Mouse (Mus musculus): Measurements from ENCODE around the gene H2-Oa. TPM values are rescaled to one million over a fixed set of nuclear protein-coding genes. Genes with fewer than 3 reads are reported as not detected.

Gene H2-Oa
- polyA plus RNA-seq (2014; fragmentation: Nextera tagmentation; extraction: Ambion mirVana), result 0.22 TPM in 1 of 2 replicates, not detected in the other

GRCm38 (mm10) chr17:34092197-34092875, at the start of gene H2-Oa:
Gene H2-Oa (plus strand): TSS chr17:34092340.
- H3K27ac ChIP-seq (ENCODE audit: low read depth, low read length), result no peak within 1 kb of the TSS
- 43% methylated on average over 11 of the region's 11 CpGs for WGBS
- DNase-seq (ENCODE audit: low spot score) (no peak), ATAC-seq (no peak)
- no peaks in the 10 kb centered on the region for H3K27me3 ChIP-seq (replicated peaks; ENCODE audit: control insufficient read depth, insufficient read depth, low read length)
- no peaks in the 10 kb centered on the region for H3K36me3 ChIP-seq (ENCODE audit: control insufficient read depth, insufficient read depth, low read length)
- H3K4me2 ChIP-seq (ENCODE audit: low read length), result no peak within 1 kb of the TSS
- no peaks in the 10 kb centered on the region for H3K4me1 ChIP-seq (ENCODE audit: control insufficient read depth, insufficient read depth, low read length)
- H3K4me3 ChIP-seq (ENCODE audit: low read depth, low read length), result no peak within 1 kb of the TSS
- no peak within 1 kb of the TSS for H3K9ac ChIP-seq (ENCODE audit: low read length)
- H3K9me3 ChIP-seq (replicated peaks; ENCODE audit: control insufficient read depth, low read length), result no peaks in the 10 kb centered on the region

DNA sequence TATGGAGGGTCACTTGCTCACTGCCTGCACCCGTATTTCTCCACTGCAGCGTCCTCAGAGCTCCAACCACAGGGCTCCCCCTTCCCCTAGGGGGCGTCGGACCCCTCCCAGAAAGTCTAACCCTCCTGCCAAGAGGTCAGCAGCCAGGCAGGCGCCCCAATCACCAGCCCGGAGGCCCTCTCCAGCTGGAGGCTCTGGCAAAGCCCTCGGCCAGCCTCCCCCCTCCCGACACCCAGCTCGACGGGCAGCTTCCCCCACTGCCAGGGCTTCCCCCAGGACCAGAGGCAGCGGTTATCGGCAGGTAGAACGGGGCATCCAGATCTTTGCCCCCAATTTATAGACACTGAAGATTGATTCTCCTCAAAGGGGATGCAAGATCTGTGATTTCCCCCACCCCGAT, 46.2 kb upstream of the H2-Oa start:
- ATAC-seq (no peak), DNase-seq (ENCODE audit: low spot score) (no peak)
- Histone ChIP-seq H3K9ac (ENCODE audit: low read length) (no peak overlapping the region), H3K4me3 (ENCODE audit: low read depth, low read length) (no peak overlapping the region), H3K9me3 (replicated peaks; ENCODE audit: control insufficient read depth, low read length) (no peaks in the 10 kb centered on the region), H3K27ac (ENCODE audit: low read depth, low read length) (no peak overlapping the region), H3K4me2 (ENCODE audit: low read length) (no peak overlapping the region), H3K4me1 (ENCODE audit: control insufficient read depth, insufficient read depth, low read length) (no peaks in the 10 kb centered on the region), H3K36me3 (ENCODE audit: control insufficient read depth, insufficient read depth, low read length) (no peaks in the 10 kb centered on the region), H3K27me3 (replicated peaks; ENCODE audit: control insufficient read depth, insufficient read depth, low read length) (no peaks in the 10 kb centered on the region)
- WGBS, result 80% methylated on average over 14 of the region's 14 CpGs

- WGBS, result 99% methylated on average over 5 of the region's 5 CpGs
- no peak overlapping the region for H3K4me3 ChIP-seq (ENCODE audit: low read depth, low read length)
- ATAC-seq (no peak), DNase-seq (ENCODE audit: low spot score) (no peak)
- H3K4me2 ChIP-seq (ENCODE audit: low read length), result no peak overlapping the region
- H3K9ac ChIP-seq (ENCODE audit: low read length), result no peak overlapping the region
- H3K4me1 ChIP-seq (ENCODE audit: control insufficient read depth, insufficient read depth, low read length), result no peaks in the 10 kb centered on the region
- no peaks in the 10 kb centered on the region for H3K27me3 ChIP-seq (replicated peaks; ENCODE audit: control insufficient read depth, insufficient read depth, low read length)
- H3K9me3 ChIP-seq (replicated peaks; ENCODE audit: control insufficient read depth, low read length), result no peaks in the 10 kb centered on the region
- no peaks in the 10 kb centered on the region for H3K36me3 ChIP-seq (ENCODE audit: control insufficient read depth, insufficient read depth, low read length)
- H3K27ac ChIP-seq (ENCODE audit: low read depth, low read length), result no peak overlapping the region
Measured at GRCm38 (mm10) chr17:34047404-34048050, 44.6 kb upstream of the H2-Oa start.

GRCm38 (mm10) chr17:34057224-34057623, 34.9 kb upstream of the H2-Oa start:
- 84% methylated on average over 7 of the region's 7 CpGs for WGBS
- Histone ChIP-seq H3K4me1 (ENCODE audit: control insufficient read depth, insufficient read depth, low read length) (no peaks in the 10 kb centered on the region), H3K27me3 (replicated peaks; ENCODE audit: control insufficient read depth, insufficient read depth, low read length) (no peaks in the 10 kb centered on the region), H3K27ac (ENCODE audit: low read depth, low read length) (no peak overlapping the region), H3K4me2 (ENCODE audit: low read length) (no peak overlapping the region), H3K9ac (ENCODE audit: low read length) (no peak overlapping the region), H3K4me3 (ENCODE audit: low read depth, low read length) (no peak overlapping the region), H3K36me3 (ENCODE audit: control insufficient read depth, insufficient read depth, low read length) (0 out of 2 replicates have a peak, but pooled peaks cover 5% of the 10 kb centered on the region), H3K9me3 (replicated peaks; ENCODE audit: control insufficient read depth, low read length) (no peaks in the 10 kb centered on the region)
- DNase-seq (ENCODE audit: low spot score) (no peak), ATAC-seq (no peak)

- Histone ChIP-seq H3K4me3 (ENCODE audit: low read depth, low read length) (no peak overlapping the region), H3K27ac (ENCODE audit: low read depth, low read length) (no peak overlapping the region), H3K4me2 (ENCODE audit: low read length) (no peak overlapping the region), H3K36me3 (ENCODE audit: control insufficient read depth, insufficient read depth, low read length) (no peaks in the 10 kb centered on the region), H3K9me3 (replicated peaks; ENCODE audit: control insufficient read depth, low read length) (no peaks in the 10 kb centered on the region), H3K4me1 (ENCODE audit: control insufficient read depth, insufficient read depth, low read length) (no peaks in the 10 kb centered on the region), H3K9ac (ENCODE audit: low read length) (no peak overlapping the region), H3K27me3 (replicated peaks; ENCODE audit: control insufficient read depth, insufficient read depth, low read length) (no peaks in the 10 kb centered on the region)
- no peak for DNase-seq (ENCODE audit: low spot score)
- no peak for ATAC-seq
- 57% methylated on average over 3 of the region's 3 CpGs for WGBS
Measured at GRCm38 (mm10) chr17:34068864-34069263, 23.3 kb upstream of the H2-Oa start.

DNA sequence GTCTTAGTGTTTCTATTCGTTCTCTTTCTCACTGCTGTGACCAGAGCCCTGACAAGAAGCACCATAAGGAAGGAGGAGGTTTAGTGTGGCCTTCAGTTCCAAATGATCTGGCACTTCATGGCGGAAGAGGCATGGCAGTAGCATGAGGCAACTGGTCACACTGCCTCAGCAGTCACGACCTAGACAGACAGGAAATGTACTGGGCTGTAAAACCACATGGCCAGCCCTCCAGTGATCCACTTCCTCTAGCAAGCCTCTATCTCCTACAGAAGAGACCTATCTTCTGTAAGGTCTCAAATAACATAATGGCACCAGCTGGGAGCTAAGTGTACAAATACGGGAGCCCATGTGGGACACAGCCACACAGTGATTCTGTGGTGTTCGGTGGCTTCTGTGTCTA, 20.0 kb upstream of the H2-Oa start:
- Histone ChIP-seq H3K27me3 (replicated peaks; ENCODE audit: control insufficient read depth, insufficient read depth, low read length) (0 out of 2 replicates have a peak, but pooled peaks cover 5% of the 10 kb centered on the region), H3K27ac (ENCODE audit: low read depth, low read length) (no peak overlapping the region), H3K9me3 (replicated peaks; ENCODE audit: control insufficient read depth, low read length) (no peaks in the 10 kb centered on the region), H3K36me3 (ENCODE audit: control insufficient read depth, insufficient read depth, low read length) (no peaks in the 10 kb centered on the region), H3K4me1 (ENCODE audit: control insufficient read depth, insufficient read depth, low read length) (no peaks in the 10 kb centered on the region), H3K9ac (ENCODE audit: low read length) (no peak overlapping the region), H3K4me2 (ENCODE audit: low read length) (no peak overlapping the region), H3K4me3 (ENCODE audit: low read depth, low read length) (no peak overlapping the region)
- ATAC-seq (no peak), DNase-seq (ENCODE audit: low spot score) (no peak)
- 79% methylated on average over 5 of the region's 5 CpGs for WGBS

GRCm38 (mm10) chr17:34075271-34075670, 16.9 kb upstream of the H2-Oa start:
- no peak for ATAC-seq
- WGBS, result 48% methylated on average over 7 of the region's 7 CpGs
- no peak overlapping the region for H3K9ac ChIP-seq (ENCODE audit: low read length)

DNA sequence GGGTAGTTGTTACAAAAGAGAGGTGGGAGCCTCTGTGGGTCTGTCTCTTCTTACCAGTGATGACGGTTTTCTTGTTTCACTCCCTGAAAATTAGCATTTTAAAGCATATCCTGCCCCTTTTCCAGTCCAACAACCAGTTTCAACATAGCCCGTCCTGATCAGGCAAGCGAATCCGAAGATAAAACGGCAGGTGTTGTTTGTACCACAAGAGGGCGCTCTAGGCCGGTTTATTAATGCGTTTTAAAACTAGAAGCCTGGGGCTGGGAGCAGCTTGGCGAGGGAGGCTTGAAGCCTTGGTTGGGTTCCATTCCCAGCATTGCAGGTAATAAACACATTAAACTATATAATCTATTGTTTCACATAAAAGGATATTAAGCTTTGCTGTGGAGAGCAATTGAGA, 14.6 kb upstream of the H2-Oa start:
- H3K4me3 ChIP-seq (ENCODE audit: low read depth, low read length), result no peak overlapping the region
- 0 out of 2 replicates have a peak, but pooled peaks cover 9% of the 10 kb centered on the region for H3K27me3 ChIP-seq (replicated peaks; ENCODE audit: control insufficient read depth, insufficient read depth, low read length)
- WGBS, result 1% methylated on average over 9 of the region's 9 CpGs
- ATAC-seq (peak; percentile 40; the same call in 1 of the 2 replicates), DNase-seq (ENCODE audit: low spot score) (peak; percentile 91)
- H3K27ac ChIP-seq (ENCODE audit: low read depth, low read length), result no peak overlapping the region
- no peak overlapping the region for H3K4me2 ChIP-seq (ENCODE audit: low read length)
- H3K36me3 ChIP-seq (ENCODE audit: control insufficient read depth, insufficient read depth, low read length), result no peaks in the 10 kb centered on the region
- H3K9ac ChIP-seq (ENCODE audit: low read length), result no peak overlapping the region
- H3K4me1 ChIP-seq (ENCODE audit: control insufficient read depth, insufficient read depth, low read length), result no peaks in the 10 kb centered on the region
- H3K9me3 ChIP-seq (replicated peaks; ENCODE audit: control insufficient read depth, low read length), result no peaks in the 10 kb centered on the region

More at GRCm38 (mm10) chr17:34075271-34075670, 16.9 kb upstream of the H2-Oa start:
- DNase-seq (ENCODE audit: low spot score), result peak; percentile 73
- Histone ChIP-seq H3K4me3 (ENCODE audit: low read depth, low read length) (no peak overlapping the region), H3K9me3 (replicated peaks; ENCODE audit: control insufficient read depth, low read length) (no peaks in the 10 kb centered on the region), H3K36me3 (ENCODE audit: control insufficient read depth, insufficient read depth, low read length) (no peaks in the 10 kb centered on the region), H3K4me2 (ENCODE audit: low read length) (no peak overlapping the region), H3K27me3 (replicated peaks; ENCODE audit: control insufficient read depth, insufficient read depth, low read length) (0 out of 2 replicates have a peak, but pooled peaks cover 9% of the 10 kb centered on the region), H3K27ac (ENCODE audit: low read depth, low read length) (no peak overlapping the region), H3K4me1 (ENCODE audit: control insufficient read depth, insufficient read depth, low read length) (no peaks in the 10 kb centered on the region)

DNA sequence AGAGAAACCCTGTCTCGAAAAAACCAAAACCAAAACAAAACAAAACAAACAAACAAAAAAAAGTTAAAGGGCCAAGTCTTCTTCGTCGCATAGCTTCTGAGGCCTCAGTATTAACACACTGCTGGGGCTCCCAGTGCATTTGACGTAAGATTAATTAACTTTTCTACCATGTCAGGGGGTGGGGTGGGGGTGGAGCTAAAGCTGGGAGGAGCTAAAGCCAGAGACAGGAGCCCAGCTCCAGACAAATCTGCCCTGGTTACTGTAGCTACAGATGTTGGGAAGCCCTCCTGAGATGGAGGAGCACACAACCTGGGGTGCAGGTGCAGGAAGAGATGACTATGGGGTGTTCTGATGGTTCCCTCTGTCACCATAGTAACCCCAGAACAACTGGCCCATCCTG, 14.0 kb upstream of the H2-Oa start:
- WGBS, result 50% methylated on average over 4 of the region's 4 CpGs
- no peak overlapping the region for H3K4me3 ChIP-seq (ENCODE audit: low read depth, low read length)
- H3K4me1 ChIP-seq (ENCODE audit: control insufficient read depth, insufficient read depth, low read length), result peaks cover 3% of the 10 kb centered on the region; the same call in 1 of the 2 replicates
- ATAC-seq (no peak), DNase-seq (ENCODE audit: low spot score) (no peak)
- no peak overlapping the region for H3K9ac ChIP-seq (ENCODE audit: low read length)
- 0 out of 2 replicates have a peak, but pooled peaks cover 9% of the 10 kb centered on the region for H3K27me3 ChIP-seq (replicated peaks; ENCODE audit: control insufficient read depth, insufficient read depth, low read length)
- H3K27ac ChIP-seq (ENCODE audit: low read depth, low read length), result no peak overlapping the region
- no peak overlapping the region for H3K4me2 ChIP-seq (ENCODE audit: low read length)
- no peaks in the 10 kb centered on the region for H3K9me3 ChIP-seq (replicated peaks; ENCODE audit: control insufficient read depth, low read length)
- no peaks in the 10 kb centered on the region for H3K36me3 ChIP-seq (ENCODE audit: control insufficient read depth, insufficient read depth, low read length)

Data from forebrain, embryonic 14.5 days (tissue).